Mouse (Mus musculus) C2C12 (cell line): ENCODE measurements around the gene Wdr90. TPM values are rescaled to one million over a fixed set of nuclear protein-coding genes. Genes with fewer than 3 reads are reported as not detected.

ENCODE experiments used
- H3K27me3 ChIP-seq: one replicate; pipeline ENCODE4 v1.6.1; 2011; ENCODE audit not compliant: control insufficient read depth, insufficient read depth, insufficient read length
- H3K36me3 ChIP-seq: one replicate; pipeline ENCODE4 v1.6.1; 2011; ENCODE audit not compliant: control insufficient read depth, insufficient read depth
- H3K4me3 ChIP-seq: one replicate; pipeline ENCODE4 v1.5.1; 2011; ENCODE audit warnings: mild to moderate bottlenecking, control low read depth; ENCODE audit not compliant: poor library complexity, insufficient read depth, severe bottlenecking
- H3K79me2 ChIP-seq: one replicate; pipeline ENCODE4 v1.6.1; 2011; ENCODE audit not compliant: control insufficient read depth, insufficient read depth
- H3K79me3 ChIP-seq: one replicate; pipeline ENCODE4 v1.6.1; 2011; ENCODE audit warnings: low read depth, control low read depth
- H3ac ChIP-seq: one replicate; pipeline ENCODE3; 2011; ENCODE audit warnings: low read depth; ENCODE audit not compliant: control insufficient read depth, insufficient read length
- CEBPB ChIP-seq: IDR thresholded peaks from one replicate; pipeline ENCODE4 v1.6.1; 2011; ENCODE audit warnings: low read depth, mild to moderate bottlenecking, control low read depth, moderate library complexity
- CTCF ChIP-seq: IDR thresholded peaks from one replicate; pipeline ENCODE4 v1.5.1; 2011; ENCODE audit not compliant: control insufficient read depth, insufficient read depth, insufficient read length
- FOSL1 ChIP-seq: IDR thresholded peaks from one replicate; pipeline ENCODE4 v1.8.0; 2011; ENCODE audit warnings: mild to moderate bottlenecking, low read length; ENCODE audit not compliant: poor library complexity, insufficient read depth, severe bottlenecking
- MAX ChIP-seq: IDR thresholded peaks from one replicate; pipeline ENCODE4 v1.6.1; 2011; ENCODE audit warnings: mild to moderate bottlenecking, control low read depth
- MYOD1 ChIP-seq: IDR thresholded peaks from one replicate; pipeline ENCODE4 v1.6.1; 2011; ENCODE audit warnings: low read depth; ENCODE audit not compliant: control insufficient read depth, insufficient read length
- MYOG ChIP-seq: IDR thresholded peaks from one replicate; pipeline ENCODE4 v1.6.1; 2011; ENCODE audit not compliant: control insufficient read depth, insufficient read length; ENCODE audit errors: extremely low read depth
- USF1 ChIP-seq: IDR thresholded peaks from one replicate; pipeline ENCODE4 v1.6.1; 2011; ENCODE audit warnings: low read depth, mild to moderate bottlenecking, control low read depth, moderate library complexity
- long read RNA-seq, 2 experiments: library from polyadenylated mRNA; unstranded; transcript quantifications; one replicate each; pipeline ENCODE4 v2.0.0; 2019 to 2020
- polyA plus RNA-seq: library from polyadenylated mRNA; unstranded; fragments of >200 nt; fragmentation: generic; extraction: Trizol; gene quantifications from one replicate; pipeline ENCODE4 v1.2.1, GENCODE M21; 2012; ENCODE audit warnings: missing spikeins

Wdr90 gene
- 16.7 TPM for polyA plus RNA-seq
- long read RNA-seq, experiment 1, partial matches to known transcripts, result 1 of 2 reads
- long read RNA-seq, experiment 1, other reads (novel, unspliced or antisense), result 1 of 2 reads
- long read RNA-seq, experiment 2, full-length matches to known transcripts, result 35 of 73 reads
- long read RNA-seq, experiment 2, partial matches to known transcripts, result 9 of 73 reads
- long read RNA-seq, experiment 2, other reads (novel, unspliced or antisense), result 29 of 73 reads

DNA sequence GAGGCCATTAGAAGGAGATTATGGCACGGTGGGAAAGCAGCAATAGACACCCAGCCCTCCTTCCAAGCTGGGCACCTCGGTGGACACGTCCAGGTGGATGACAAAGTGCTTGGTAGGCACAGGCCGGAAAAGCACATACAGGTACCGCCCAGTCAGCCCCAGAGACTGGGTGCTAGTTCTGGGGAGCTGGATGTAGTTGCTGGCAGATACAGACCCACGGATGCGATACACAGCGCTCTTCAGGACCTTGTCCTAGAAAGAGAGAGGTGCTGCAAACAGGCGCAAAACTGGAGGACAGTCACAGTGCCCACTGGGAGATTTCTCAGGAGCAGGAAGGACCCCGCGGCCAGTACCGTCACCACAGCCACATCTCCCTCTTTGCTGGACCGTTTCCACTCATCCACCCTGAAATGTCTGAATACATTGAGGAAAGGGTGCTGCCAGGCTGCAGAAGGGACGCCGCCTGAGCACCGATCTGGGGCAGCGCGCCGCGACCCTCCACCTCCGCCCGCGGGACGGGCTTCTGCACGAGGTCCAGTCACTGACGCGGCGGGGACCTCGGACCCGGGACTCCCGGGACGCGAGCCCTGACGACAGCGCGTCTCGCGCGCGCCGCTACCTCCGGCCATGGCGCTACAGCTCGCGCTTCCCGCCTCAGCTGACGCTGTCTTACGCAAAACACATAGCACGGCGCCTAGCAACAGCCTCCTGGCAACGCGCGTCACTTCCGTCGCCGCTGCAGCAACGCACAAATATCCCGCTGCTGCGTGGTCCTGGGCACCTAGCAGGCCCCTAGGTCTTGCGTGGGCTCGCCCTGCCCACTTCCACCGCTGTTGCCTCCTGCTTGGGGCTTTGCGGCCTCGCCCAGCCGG lies at the start of gene Wdr90:
TSS of gene Wdr90 (minus strand) at position 670 of the 872 bp plus-strand sequence.
- Histone ChIP-seq H3K4me3 (peak within 1 kb of the TSS; percentile 43), H3K79me2 (no peaks in the 10 kb centered on the region), H3K79me3 (no peaks in the 10 kb centered on the region), H3K36me3 (no peaks in the 10 kb centered on the region), H3K27me3 (no peaks in the 10 kb centered on the region), H3ac (peak within 1 kb of the TSS; percentile 81)
- TF ChIP-seq FOSL1, result no peak
- peak; percentile 83 for TF ChIP-seq CEBPB
- TF ChIP-seq CTCF, result no peak
- peak; percentile 63 for TF ChIP-seq MAX
- no peak for TF ChIP-seq MYOG
- TF ChIP-seq USF1, result peak; percentile 28

DNA sequence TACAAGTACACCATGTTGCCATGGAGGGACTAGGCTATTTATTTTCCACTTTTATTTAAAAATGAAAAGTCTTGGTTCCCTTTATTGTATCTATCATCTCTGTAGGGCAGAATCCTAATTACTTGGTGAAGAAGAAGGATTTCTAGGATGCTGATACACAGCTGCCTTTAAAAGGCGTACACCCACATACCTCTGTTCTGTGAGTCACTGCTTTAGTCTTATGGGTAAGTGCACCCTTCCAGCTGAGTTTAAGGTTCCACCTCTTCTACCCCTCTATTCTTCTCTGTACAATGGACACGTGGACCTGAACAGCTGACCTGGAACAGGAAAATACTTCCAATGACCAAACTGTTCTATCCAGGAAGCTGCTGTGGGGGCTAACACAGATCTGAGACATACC lies 46.3 kb upstream of the Wdr90 start:
- Histone ChIP-seq H3K36me3 (no peaks in the 10 kb centered on the region), H3K79me2 (peaks cover 80% of the 10 kb centered on the region), H3K4me3 (no peak overlapping the region), H3K27me3 (no peaks in the 10 kb centered on the region), H3K79me3 (peaks cover 24% of the 10 kb centered on the region), H3ac (no peak overlapping the region)
- TF ChIP-seq MAX (no peak), USF1 (no peak), CTCF (no peak), MYOD1 (no peak), FOSL1 (no peak), CEBPB (no peak), MYOG (no peak)

DNA sequence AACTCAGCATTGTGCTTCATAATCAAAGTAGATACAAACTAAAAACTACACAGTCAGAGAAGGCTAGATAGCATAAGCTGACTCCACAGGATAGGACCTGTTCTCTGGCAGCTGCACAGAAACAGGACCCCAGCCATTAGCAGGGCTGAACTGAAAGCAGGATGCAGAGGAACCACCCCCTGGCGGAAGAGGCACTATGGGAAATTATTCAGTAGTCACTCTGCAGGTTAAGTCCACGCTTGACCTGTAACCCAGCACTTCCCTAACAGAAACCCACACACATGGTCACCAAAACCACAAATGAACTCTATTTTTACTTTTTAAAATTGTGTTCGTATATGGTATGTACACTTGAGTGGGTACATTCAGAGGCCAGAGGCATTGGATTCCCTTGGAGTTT lies 41.8 kb upstream of the Wdr90 start:
- Histone ChIP-seq H3ac (no peak overlapping the region), H3K36me3 (peaks cover 2% of the 10 kb centered on the region), H3K4me3 (no peak overlapping the region), H3K27me3 (no peaks in the 10 kb centered on the region), H3K79me2 (peaks cover 40% of the 10 kb centered on the region), H3K79me3 (peaks cover 10% of the 10 kb centered on the region)
- TF ChIP-seq CTCF, result no peak
- no peak for TF ChIP-seq MYOG
- TF ChIP-seq FOSL1, result no peak
- no peak for TF ChIP-seq MYOD1
- no peak for TF ChIP-seq CEBPB
- TF ChIP-seq MAX, result no peak
- no peak for TF ChIP-seq USF1

- Histone ChIP-seq H3K36me3 (peaks cover 2% of the 10 kb centered on the region), H3K27me3 (no peaks in the 10 kb centered on the region), H3K79me3 (peaks cover 10% of the 10 kb centered on the region), H3ac (no peak overlapping the region), H3K4me3 (no peak overlapping the region), H3K79me2 (peaks cover 18% of the 10 kb centered on the region)
- TF ChIP-seq CTCF (no peak), MYOG (no peak), USF1 (no peak), MYOD1 (no peak), MAX (no peak), FOSL1 (no peak)
Observed at GRCm38 (mm10) chr17:25900193-25900592, 38.9 kb upstream of the Wdr90 start.

- no peak for TF ChIP-seq MAX
- TF ChIP-seq CTCF, result no peak
- no peak for TF ChIP-seq MYOG
- no peak for TF ChIP-seq USF1
- no peak for TF ChIP-seq MYOD1
- no peak for TF ChIP-seq FOSL1
- no peak for TF ChIP-seq CEBPB
- Histone ChIP-seq H3K79me3 (peaks cover 3% of the 10 kb centered on the region), H3K4me3 (no peak overlapping the region), H3K36me3 (peaks cover 2% of the 10 kb centered on the region), H3K27me3 (no peaks in the 10 kb centered on the region), H3ac (no peak overlapping the region), H3K79me2 (peaks cover 6% of the 10 kb centered on the region)
Observed at GRCm38 (mm10) chr17:25895891-25896290, 34.6 kb upstream of the Wdr90 start.
